Mouse (Mus musculus) CH12.LX (cell line): Measurements from ENCODE around the gene Btbd9. TPM values are rescaled to one million over a fixed set of nuclear protein-coding genes. Genes with fewer than 3 reads are reported as not detected.

Experiments
- DNase-seq: peaks from one replicate; pipeline ENCODE4 v3.0.0-alpha.2; 2013; ENCODE audit errors: extremely low read depth
- H3K27ac ChIP-seq: 2 replicates; pipeline ENCODE4 v1.5.1; 2012; ENCODE audit warnings: low read depth, mild to moderate bottlenecking, control low read depth, moderate library complexity; ENCODE audit not compliant: insufficient read depth
- H3K27me3 ChIP-seq: replicated peaks from 2 replicates; pipeline ENCODE3; 2012; ENCODE audit warnings: inconsistent platforms
- H3K36me3 ChIP-seq, 2 experiments: replicated peaks in 1 of 2; 2 replicates each; pipeline versions ENCODE3 to v1.6.1; 2012; ENCODE audit warnings: inconsistent platforms in 1 of 2, low read length in 1 of 2, mild to moderate bottlenecking in 1 of 2, mixed read lengths in 1 of 2, moderate library complexity in 1 of 2; ENCODE audit not compliant: control insufficient read depth in 1 of 2, insufficient read depth in 1 of 2
- H3K4me1 ChIP-seq, 2 experiments: 2 replicates each; pipeline ENCODE4 v1.6.1; 2012; ENCODE audit warnings: inconsistent platforms in 1 of 2, moderate library complexity in 1 of 2; ENCODE audit not compliant: insufficient read depth in 2 of 2, control insufficient read depth in 1 of 2
- H3K4me2 ChIP-seq: 2 replicates; pipeline ENCODE4 v1.6.1; 2012; ENCODE audit warnings: low read depth, mild to moderate bottlenecking, control low read depth; ENCODE audit not compliant: poor library complexity, insufficient read depth, severe bottlenecking
- H3K4me3 ChIP-seq, 3 experiments: fragments of 150-350 bp in 1 of 3; sonication (generic) in 1 of 3; replicated peaks in 1 of 3; 2 replicates each; pipeline versions ENCODE3 to v1.5.1; 2011 to 2012; ENCODE audit warnings: low read depth in 2 of 3, low read length in 2 of 3, mild to moderate bottlenecking in 2 of 3, moderate library complexity in 2 of 3, control low read depth in 1 of 3, improper control_type of control experiment in 1 of 3, inconsistent platforms in 1 of 3, mixed read lengths in 1 of 3; ENCODE audit not compliant: poor library complexity in 1 of 3
- H3K79me2 ChIP-seq: replicated peaks from 2 replicates; pipeline ENCODE4 v1.6.1; 2012; ENCODE audit warnings: mild to moderate bottlenecking, moderate library complexity; ENCODE audit not compliant: control insufficient read depth, poor library complexity, insufficient read depth, severe bottlenecking; ENCODE audit errors: extremely low read depth
- H3K9ac ChIP-seq: 2 replicates; pipeline ENCODE4 v1.6.1; 2012; ENCODE audit warnings: low read depth, mild to moderate bottlenecking, control low read depth, moderate library complexity; ENCODE audit not compliant: insufficient read depth
- H3K9me3 ChIP-seq: replicated peaks from 2 replicates; pipeline ENCODE3; 2012; ENCODE audit warnings: low read length, inconsistent platforms, mixed read lengths
- BHLHE40 ChIP-seq: IDR thresholded peaks from 2 replicates; pipeline ENCODE4 v1.6.1; 2011; ENCODE audit warnings: mild to moderate bottlenecking, low read depth, low read length, improper control_type of control experiment
- CHD1 ChIP-seq: IDR thresholded peaks from 2 replicates; pipeline ENCODE4 v1.6.1; 2012; ENCODE audit warnings: low read depth, low read length, improper control_type of control experiment, inconsistent platforms
- CHD2 ChIP-seq: IDR thresholded peaks from 2 replicates; pipeline ENCODE4 v1.6.1; 2011; ENCODE audit warnings: low read length, improper control_type of control experiment
- CTCF ChIP-seq, 2 experiments: IDR thresholded peaks in 1 of 2; conservative IDR thresholded peaks in 1 of 2; 2 replicates each; pipeline ENCODE4 v1.5.1; 2011 to 2012; ENCODE audit warnings: low read depth in 2 of 2, low read length in 2 of 2, improper control_type of control experiment in 1 of 2, inconsistent platforms in 1 of 2, mild to moderate bottlenecking in 1 of 2, moderate library complexity in 1 of 2
- E2F4 ChIP-seq: IDR thresholded peaks from 2 replicates; pipeline ENCODE4 v1.6.1; 2011; ENCODE audit warnings: low read depth, low read length, improper control_type of control experiment; ENCODE audit not compliant: insufficient replicate concordance
- ELF1 ChIP-seq: IDR thresholded peaks from 2 replicates; pipeline ENCODE4 v1.6.1; 2014; ENCODE audit warnings: low read depth, mild to moderate bottlenecking, inconsistent platforms, low read length, improper control_type of control experiment
- GABPA ChIP-seq: IDR thresholded peaks from 2 replicates; pipeline ENCODE4 v1.6.1; 2012; ENCODE audit warnings: low read depth, low read length, improper control_type of control experiment, inconsistent platforms; ENCODE audit not compliant: insufficient replicate concordance
- HCFC1 ChIP-seq: IDR thresholded peaks from 2 replicates; pipeline ENCODE4 v1.6.1; 2012; ENCODE audit warnings: low read depth, mild to moderate bottlenecking, inconsistent platforms, low read length, improper control_type of control experiment
- KAT2A ChIP-seq: IDR thresholded peaks from 2 replicates; pipeline ENCODE4 v1.6.1; 2012; ENCODE audit warnings: low read length, improper control_type of control experiment, inconsistent platforms; ENCODE audit not compliant: insufficient replicate concordance
- MAFK ChIP-seq: IDR thresholded peaks from 2 replicates; pipeline ENCODE4 v1.6.1; 2011; ENCODE audit warnings: low read length, improper control_type of control experiment; ENCODE audit not compliant: insufficient replicate concordance
- MAX ChIP-seq: IDR thresholded peaks from 2 replicates; pipeline ENCODE4 v1.6.1; 2011; ENCODE audit warnings: low read length, improper control_type of control experiment
- MEF2A ChIP-seq: IDR thresholded peaks from 2 replicates; pipeline ENCODE4 v1.6.1; 2014; ENCODE audit warnings: low read depth, mild to moderate bottlenecking, inconsistent platforms, low read length, improper control_type of control experiment, borderline replicate concordance
- MXI1 ChIP-seq: IDR thresholded peaks from 2 replicates; pipeline ENCODE4 v1.6.1; 2011; ENCODE audit warnings: mild to moderate bottlenecking, low read depth, low read length, improper control_type of control experiment
- MYC ChIP-seq: IDR thresholded peaks from 2 replicates; pipeline ENCODE4 v1.6.1; 2011; ENCODE audit warnings: low read depth, mild to moderate bottlenecking, improper control_type of control experiment, low read length
- NELFE ChIP-seq: IDR thresholded peaks from 2 replicates; pipeline ENCODE4 v1.6.1; 2011; ENCODE audit warnings: low read depth, low read length, improper control_type of control experiment
- NRF1 ChIP-seq: IDR thresholded peaks from 2 replicates; pipeline ENCODE4 v1.6.1; 2014; ENCODE audit warnings: low read depth, mild to moderate bottlenecking, inconsistent platforms, low read length, improper control_type of control experiment, moderate library complexity
- POLR2A ChIP-seq: IDR thresholded peaks from 2 replicates; pipeline ENCODE4 v1.6.1; 2011; ENCODE audit warnings: low read depth, mild to moderate bottlenecking, improper control_type of control experiment, low read length
- POLR2AphosphoS2 ChIP-seq: IDR thresholded peaks from 2 replicates; pipeline ENCODE4 v1.6.1; 2011; ENCODE audit warnings: low read depth, low read length, improper control_type of control experiment
- RAD21 ChIP-seq: IDR thresholded peaks from 2 replicates; pipeline ENCODE4 v1.6.1; 2011; ENCODE audit warnings: low read depth, mild to moderate bottlenecking, low read length, improper control_type of control experiment, moderate library complexity
- SMC3 ChIP-seq: IDR thresholded peaks from 2 replicates; pipeline ENCODE4 v1.6.1; 2011; ENCODE audit warnings: low read depth, low read length, improper control_type of control experiment
- TBP ChIP-seq: conservative IDR thresholded peaks from 2 replicates; pipeline ENCODE4 v1.6.1; 2011; ENCODE audit warnings: low read depth, low read length, improper control_type of control experiment
- TCF12 ChIP-seq: IDR thresholded peaks from 2 replicates; pipeline ENCODE4 v1.6.1; 2014; ENCODE audit warnings: low read depth, mild to moderate bottlenecking, inconsistent platforms, low read length, improper control_type of control experiment
- UBTF ChIP-seq: IDR thresholded peaks from 2 replicates; pipeline ENCODE4 v1.6.1; 2012; ENCODE audit warnings: low read depth, mild to moderate bottlenecking, inconsistent platforms, low read length, improper control_type of control experiment, moderate library complexity
- USF1 ChIP-seq: IDR thresholded peaks from 2 replicates; pipeline ENCODE4 v1.6.1; 2014; ENCODE audit warnings: low read depth, mild to moderate bottlenecking, inconsistent platforms, low read length, improper control_type of control experiment
- ZC3H11A ChIP-seq: IDR thresholded peaks from 2 replicates; pipeline ENCODE4 v1.6.1; 2012; ENCODE audit warnings: low read depth, mild to moderate bottlenecking, inconsistent platforms, low read length, improper control_type of control experiment
- ZKSCAN1 ChIP-seq: IDR thresholded peaks from 2 replicates; pipeline ENCODE4 v1.6.1; 2012; ENCODE audit warnings: low read depth, inconsistent platforms, low read length, improper control_type of control experiment, borderline replicate concordance
- dilution Hi-C: fragments of 300-500 bp; cut with MboI; formaldehyde crosslinking; loops from 2 replicates; pipeline ENCODE4 v1.14.3; 2020; ENCODE audit warnings: low sequenced_read_pairs; ENCODE audit not compliant: extremely low pct_unique_long_range_greater_than_20kb, extremely low pct_ligation_motif_present
- in situ Hi-C: fragments of 300-500 bp; cut with MboI; formaldehyde crosslinking; loops from 3 replicates; pipeline ENCODE4 v1.14.3; 2019; ENCODE audit warnings: low sequenced_read_pairs, low pct_ligation_motif_present, low pct_unique_long_range_greater_than_20kb, mixed read lengths
- polyA plus RNA-seq: library from polyadenylated mRNA; unstranded; fragments of >175 nt; gene quantifications from 2 replicates; pipeline ENCODE4 v1.2.1, GENCODE M21; 2012; ENCODE audit warnings: low read depth; ENCODE audit not compliant: insufficient read length
- total RNA-seq, 2 experiments: library from RNA; depleted of rRNA; stranded (reverse); fragments of 300-350 nt in 1 of 2; fragments of >200 nt in 1 of 2; gene quantifications; 2 replicates each; pipeline ENCODE4 v1.2.3; 2012 to 2014

Gene Btbd9
- total and polyA plus RNA-seq, 3 experiments: 19.3 to 25.4 (median 20.0) TPM

- peaks cover 22 to 28% of the 10 kb centered on the region in 2 experiments for H3K4me1 ChIP-seq
- dilution Hi-C loops (no loop called here), in situ Hi-C loops (no loop called here)
- H3K27me3 ChIP-seq: no peaks in the 10 kb centered on the region
- no peak for DNase-seq
- no peaks in the 10 kb centered on the region for H3K9me3 ChIP-seq
- TF ChIP-seq TBP: no peak
- no peak for TF ChIP-seq ZC3H11A
- TF ChIP-seq BHLHE40: no peak
- no peak for TF ChIP-seq POLR2A
- no peak for TF ChIP-seq ZKSCAN1
- no peak for TF ChIP-seq MXI1
- no peak for TF ChIP-seq KAT2A
- TF ChIP-seq UBTF: no peak
- no peak for TF ChIP-seq CTCF (conservative IDR thresholded peaks at IDR 0.05 in 1 of 2, IDR thresholded peaks at IDR 0.05 in 1 of 2; ENCODE audit: low read depth in 2 of 2, low read length in 2 of 2)
- no peak for TF ChIP-seq GABPA
- H3K4me3 ChIP-seq: no peak overlapping the region
- peak overlapping the region; percentile 27; the same call in 1 of the 2 replicates for H3K9ac ChIP-seq
- H3K79me2 ChIP-seq: no peaks in the 10 kb centered on the region
- no peaks in the 10 kb centered on the region for H3K36me3 ChIP-seq
- no peak overlapping the region for H3K4me2 ChIP-seq
- H3K27ac ChIP-seq: peak overlapping the region; percentile 43
These were observed 266.7 kb downstream of the Btbd9 start for GRCm38 (mm10) chr17:30309627-30310026.

GRCm38 (mm10) chr17:30308889-30309288, 267.4 kb downstream of the Btbd9 start:
- Histone ChIP-seq H3K27ac (no peak overlapping the region), H3K4me3 (no peak overlapping the region), H3K4me2 (no peak overlapping the region), H3K9ac (no peak overlapping the region), H3K9me3 (no peaks in the 10 kb centered on the region), H3K36me3 (no peaks in the 10 kb centered on the region), H3K4me1 (peaks cover 22 to 28% of the 10 kb centered on the region in 2 experiments), H3K79me2 (no peaks in the 10 kb centered on the region), H3K27me3 (no peaks in the 10 kb centered on the region)
- in situ Hi-C loops (no loop called here), dilution Hi-C loops (no loop called here)
- no peak for DNase-seq
- TF ChIP-seq E2F4 (no peak), MAX (no peak), MAFK (no peak), TCF12 (no peak), NELFE (no peak)

GRCm38 (mm10) chr17:30308317-30308716, 268.0 kb downstream of the Btbd9 start:
- no peak overlapping the region for H3K9ac ChIP-seq
- in situ Hi-C loops (no loop called here), dilution Hi-C loops (no loop called here)
- H3K4me3 ChIP-seq: no peak overlapping the region
- H3K27ac ChIP-seq: no peak overlapping the region
- no peaks in the 10 kb centered on the region for H3K79me2 ChIP-seq
- DNase-seq: no peak
- H3K4me2 ChIP-seq: no peak overlapping the region; the same call in 1 of the 2 replicates
- H3K4me1 ChIP-seq: peaks cover 22 to 28% of the 10 kb centered on the region in 2 experiments
- H3K9me3 ChIP-seq: no peaks in the 10 kb centered on the region
- no peaks in the 10 kb centered on the region for H3K27me3 ChIP-seq
- H3K36me3 ChIP-seq: no peaks in the 10 kb centered on the region
- TF ChIP-seq MEF2A (no peak), TBP (no peak), POLR2A (no peak), NRF1 (no peak), MXI1 (no peak), TCF12 (no peak), HCFC1 (no peak), SMC3 (no peak), CHD2 (no peak), KAT2A (no peak), MYC (no peak), ZC3H11A (no peak), ELF1 (no peak), CHD1 (no peak), POLR2AphosphoS2 (no peak), RAD21 (no peak), USF1 (no peak), E2F4 (no peak), UBTF (no peak)
